Mouse (Mus musculus) G1E (cell line): ENCODE results near the gene Tbc1d17.

Source experiments
- CTCF ChIP-seq: IDR thresholded peaks from 2 replicates; pipeline ENCODE4 v1.5.1; 2012; ENCODE audit warnings: low read depth, low read length, inconsistent platforms, mixed read lengths
- GATA1 ChIP-seq: IDR thresholded peaks from 2 replicates; pipeline ENCODE4 v1.6.1; 2012; ENCODE audit warnings: borderline replicate concordance, low read length, inconsistent platforms, mixed read lengths
- GATA2 ChIP-seq: IDR thresholded peaks from 2 replicates; pipeline ENCODE4 v1.6.1; 2012; ENCODE audit warnings: low read depth, low read length, inconsistent platforms, borderline replicate concordance
- TAL1 ChIP-seq: conservative IDR thresholded peaks from 2 replicates; pipeline ENCODE4 v1.6.1; 2012; ENCODE audit warnings: low read depth, low read length, inconsistent platforms, mixed read lengths

GRCm38 (mm10) chr7:44862434-44862833, 13.6 kb upstream of the Tbc1d17 start:
- TF ChIP-seq CTCF (no peak), GATA2 (no peak), GATA1 (no peak), TAL1 (no peak)
